Mouse (Mus musculus) megakaryocyte, embryonic 14.5 days (primary cell): ENCODE results near the gene Fstl5.

ENCODE experiments used
- FLI1 ChIP-seq: IDR thresholded peaks from 2 replicates; pipeline ENCODE4 v1.6.1; 2012; ENCODE audit warnings: low read length, inconsistent platforms, mixed read lengths
- GATA1 ChIP-seq: IDR thresholded peaks from 3 replicates; pipeline ENCODE4 v1.6.1; 2012; ENCODE audit warnings: mixed read lengths, low read length, inconsistent platforms, borderline replicate concordance

DNA sequence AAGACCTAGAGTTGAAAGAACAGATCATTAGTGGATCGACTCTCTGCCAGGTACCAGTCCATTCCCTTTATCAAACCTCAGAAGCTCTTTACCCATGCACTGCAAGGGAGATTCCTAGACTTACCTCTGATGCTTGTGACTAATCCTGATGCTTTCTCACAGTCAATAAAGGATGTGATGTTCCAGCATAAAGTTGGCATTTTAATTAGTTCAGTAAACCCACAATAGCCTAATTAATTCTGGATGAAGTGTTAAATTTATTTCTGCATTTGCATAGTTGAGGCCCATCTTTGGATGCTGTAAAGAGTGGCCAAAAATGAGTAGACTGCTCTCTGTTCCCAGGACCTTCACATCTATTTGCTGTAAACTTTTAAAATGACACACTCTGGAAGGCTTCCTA lies 394.1 kb downstream of the Fstl5 start:
- TF ChIP-seq FLI1 = no peak
- no peak for TF ChIP-seq GATA1
